Mouse (Mus musculus) adrenal gland, adult 18-20 months (tissue): ENCODE data around the gene Bbx. TPM values are rescaled to one million over a fixed set of nuclear protein-coding genes. Genes with fewer than 3 reads are reported as not detected.

Source experiments
- DNase-seq, 2 experiments: peaks; one replicate each; pipeline ENCODE4 v3.0.0; 2021 to 2022; ENCODE audit warnings: low spot score in 2 of 2
- total RNA-seq, 2 experiments: library from RNA; stranded (reverse); gene quantifications; 1 replicate in 1 of 2; 2 replicates in 1 of 2; pipeline ENCODE4 v1.2.3; 2021

Bbx gene
- total RNA-seq, 2 experiments from 2014 or later = 26.6 to 32.8 TPM

GRCm38 (mm10) chr16:50399775-50400174, 32.4 kb downstream of the Bbx start:
- no peak for DNase-seq

- no peak for DNase-seq
Observed at GRCm38 (mm10) chr16:50398564-50398963, 33.6 kb downstream of the Bbx start.

GRCm38 (mm10) chr16:50395928-50396612, 36.1 kb downstream of the Bbx start:
- DNase-seq = no peak

GRCm38 (mm10) chr16:50388499-50388898, 43.7 kb downstream of the Bbx start:
- DNase-seq = no peak

GRCm38 (mm10) chr16:50383541-50383940, 48.6 kb downstream of the Bbx start:
- no peak for DNase-seq

GRCm38 (mm10) chr16:50381351-50381746, 50.8 kb downstream of the Bbx start:
- no peak for DNase-seq

- peak; percentile 59 to 64 for DNase-seq
Observed at GRCm38 (mm10) chr16:50380682-50381350, 51.4 kb downstream of the Bbx start.

- no peak for DNase-seq
Observed at GRCm38 (mm10) chr16:50380232-50380631, 52.0 kb downstream of the Bbx start.

GRCm38 (mm10) chr16:50374611-50375010, 57.6 kb downstream of the Bbx start:
- peak; percentile 27 to 36 for DNase-seq

GRCm38 (mm10) chr16:50373685-50374084, 58.5 kb downstream of the Bbx start:
- no peak for DNase-seq

- no peak for DNase-seq
Observed at GRCm38 (mm10) chr16:50372543-50372942, 59.6 kb downstream of the Bbx start.

- DNase-seq = no peak
Observed at GRCm38 (mm10) chr16:50371460-50371859, 60.7 kb downstream of the Bbx start.

GRCm38 (mm10) chr16:50370423-50370822, 61.8 kb downstream of the Bbx start:
- no peak for DNase-seq

- no peak for DNase-seq
Observed at GRCm38 (mm10) chr16:50366556-50366955, 65.6 kb downstream of the Bbx start.

- peak in 1 of 2 experiments; percentile 20 for DNase-seq
Observed at GRCm38 (mm10) chr16:50364189-50365059, 67.8 kb downstream of the Bbx start.

GRCm38 (mm10) chr16:50363443-50364188, 68.6 kb downstream of the Bbx start:
- DNase-seq = no peak

- DNase-seq = no peak
Observed at GRCm38 (mm10) chr16:50360631-50361030, 71.6 kb downstream of the Bbx start.

GRCm38 (mm10) chr16:50329684-50330083, 102.5 kb downstream of the Bbx start:
- DNase-seq = no peak

- DNase-seq = no peak
Observed at GRCm38 (mm10) chr16:50324746-50325145, 107.4 kb downstream of the Bbx start.

- DNase-seq = no peak
Observed at GRCm38 (mm10) chr16:50324292-50324691, 107.9 kb downstream of the Bbx start.

- DNase-seq = no peak
Observed at GRCm38 (mm10) chr16:50321368-50321767, 110.8 kb downstream of the Bbx start.
